Mouse (Mus musculus) cortical plate, adult 2 months (tissue): ENCODE data around the gene Tbc1d30.

Source experiments
- CTCF ChIP-seq: fragments of 200-500 bp; IDR thresholded peaks from 2 replicates; pipeline ENCODE4 v1.5.1; 2011; ENCODE audit warnings: mild to moderate bottlenecking, control low read depth, low read length; ENCODE audit not compliant: insufficient read depth; ENCODE audit errors: extremely low read depth
- POLR2A ChIP-seq: fragments of 200-500 bp; IDR thresholded peaks from 2 replicates; pipeline ENCODE4 v1.6.1; 2011; ENCODE audit warnings: mild to moderate bottlenecking, low read length, control low read depth; ENCODE audit not compliant: insufficient read depth; ENCODE audit errors: extremely low read depth

DNA sequence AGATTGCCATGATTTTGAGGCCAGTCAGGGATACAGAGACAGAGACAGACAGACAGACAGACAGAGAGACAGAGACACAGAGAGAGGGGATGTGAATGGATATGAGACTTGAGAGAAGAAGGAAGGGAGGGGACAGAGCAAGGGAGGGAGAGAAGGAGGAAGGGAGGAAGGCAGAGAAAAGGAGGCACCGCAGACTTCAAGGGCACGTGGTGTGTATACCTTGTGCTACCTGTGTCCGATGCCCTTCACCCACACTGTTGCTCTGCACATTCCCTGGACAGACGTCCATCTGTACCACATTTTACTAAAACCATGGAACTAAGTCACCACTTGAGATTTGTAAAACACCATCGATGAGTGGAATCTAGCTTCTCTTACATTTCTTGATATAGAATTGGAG lies 95.6 kb downstream of the Tbc1d30 start:
- TF ChIP-seq POLR2A = no peak
- TF ChIP-seq CTCF = no peak
